Mouse (Mus musculus) MN1 (cell line): ENCODE data around the gene Asic5.
A peak's percentile ranks its signal among the peaks of the same experiment; 100 is the strongest.

Experiments used
- DNase-seq: peaks from one replicate; pipeline ENCODE4 v3.0.0-alpha.2; 2016; ENCODE audit warnings: low spot score

The Asic5 gene

DNA sequence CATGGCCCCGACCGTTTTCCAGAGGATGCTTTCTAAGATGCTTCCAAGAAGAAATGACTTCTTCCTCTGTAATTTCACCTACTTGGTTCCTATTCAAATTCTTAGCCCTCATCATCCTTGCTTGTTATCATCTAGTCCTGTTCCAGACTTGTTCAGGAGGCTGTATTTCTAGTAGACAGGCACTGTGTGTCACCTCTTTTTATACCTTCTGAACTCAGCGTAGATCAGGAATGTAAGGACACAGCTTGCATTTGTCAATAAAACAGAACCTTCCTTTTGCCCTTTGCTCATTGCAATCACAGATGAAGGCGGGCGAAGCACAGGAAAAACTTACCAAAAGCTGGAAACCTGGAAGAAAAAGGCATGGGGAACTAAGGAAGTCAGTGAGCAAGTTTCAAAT is at the start of gene Asic5:
TSS of gene Asic5 (plus strand) at position 301 of the 400 bp plus-strand sequence.
- DNase-seq, result no peak

DNA sequence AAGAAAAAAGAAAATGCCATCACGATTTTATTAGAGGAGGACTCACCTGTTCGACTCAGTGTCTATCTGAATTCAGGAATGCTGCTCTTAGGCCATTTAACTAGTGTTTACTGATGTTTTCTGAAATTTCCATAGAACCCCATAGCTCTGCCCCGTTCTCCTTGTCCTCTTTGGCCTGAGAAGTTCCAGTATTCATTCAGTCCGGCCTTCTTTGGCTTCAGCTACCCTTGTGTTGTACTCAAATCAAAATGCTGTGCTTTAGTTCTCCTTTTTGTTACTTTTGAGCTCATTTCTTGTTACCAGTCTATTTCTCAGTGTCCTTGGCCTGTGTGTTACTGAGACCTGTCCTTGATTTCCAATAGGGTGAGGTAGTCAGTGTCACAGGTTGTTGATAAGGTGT is 48.7 kb upstream of the Asic5 start:
- no peak for DNase-seq

DNA sequence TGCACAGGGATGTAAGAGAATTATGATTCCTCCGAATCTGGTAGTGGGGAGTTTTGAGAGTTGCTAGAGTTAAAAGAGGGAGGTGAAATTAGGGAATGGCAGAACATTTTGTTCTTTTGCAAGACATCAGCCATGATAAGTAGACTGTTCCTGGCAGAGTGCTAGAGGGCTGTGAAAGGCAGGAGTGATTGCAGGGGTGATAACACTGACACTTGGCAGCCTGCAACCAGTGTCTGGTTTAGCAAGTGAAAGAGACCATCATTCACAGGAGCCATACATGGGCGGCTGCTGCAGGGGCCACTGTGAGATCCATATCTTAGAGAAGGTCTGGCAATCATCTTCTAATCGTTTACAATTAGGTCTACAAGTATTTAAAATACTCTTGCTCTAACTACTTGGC is 43.2 kb upstream of the Asic5 start:
- peak; percentile 71 for DNase-seq

DNA sequence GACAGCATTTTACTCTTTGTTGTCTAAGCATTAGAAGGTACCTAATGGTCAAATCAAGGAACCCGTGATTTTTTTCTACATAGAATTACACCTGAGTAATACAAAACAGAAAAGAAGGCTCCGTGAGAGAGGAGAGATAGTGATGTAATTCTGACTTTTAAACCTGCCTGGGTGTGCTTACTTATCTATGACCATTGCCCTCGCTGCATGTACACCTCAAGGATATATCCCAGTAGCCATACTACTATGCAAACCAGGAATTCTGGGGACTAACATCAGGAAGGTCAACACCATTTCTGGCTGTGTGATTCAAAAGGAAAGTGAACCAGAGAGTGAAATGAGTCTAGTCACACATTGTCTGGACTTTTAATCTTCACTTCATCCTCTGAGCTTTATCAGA is 39.7 kb upstream of the Asic5 start:
- no peak for DNase-seq

DNA sequence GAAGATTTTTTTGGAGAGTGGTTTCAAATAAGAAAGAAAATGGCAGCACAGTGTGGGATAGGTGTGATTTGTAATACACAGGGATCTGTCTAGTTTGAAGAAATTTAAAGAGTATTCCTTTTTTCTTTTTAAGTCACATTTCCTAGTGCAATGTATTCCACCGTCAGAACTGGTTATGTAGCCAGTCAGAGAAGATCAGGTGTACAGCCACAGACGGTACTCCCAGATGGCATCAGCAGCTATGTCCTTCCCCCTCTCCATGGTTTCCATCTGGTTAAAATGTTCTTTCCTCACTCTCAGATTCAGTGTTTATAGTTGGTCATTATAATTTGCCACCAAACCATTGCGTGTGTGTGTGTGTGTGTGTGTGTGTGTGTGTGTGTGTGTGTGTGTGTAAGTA is 39.0 kb upstream of the Asic5 start:
- DNase-seq, result no peak

DNA sequence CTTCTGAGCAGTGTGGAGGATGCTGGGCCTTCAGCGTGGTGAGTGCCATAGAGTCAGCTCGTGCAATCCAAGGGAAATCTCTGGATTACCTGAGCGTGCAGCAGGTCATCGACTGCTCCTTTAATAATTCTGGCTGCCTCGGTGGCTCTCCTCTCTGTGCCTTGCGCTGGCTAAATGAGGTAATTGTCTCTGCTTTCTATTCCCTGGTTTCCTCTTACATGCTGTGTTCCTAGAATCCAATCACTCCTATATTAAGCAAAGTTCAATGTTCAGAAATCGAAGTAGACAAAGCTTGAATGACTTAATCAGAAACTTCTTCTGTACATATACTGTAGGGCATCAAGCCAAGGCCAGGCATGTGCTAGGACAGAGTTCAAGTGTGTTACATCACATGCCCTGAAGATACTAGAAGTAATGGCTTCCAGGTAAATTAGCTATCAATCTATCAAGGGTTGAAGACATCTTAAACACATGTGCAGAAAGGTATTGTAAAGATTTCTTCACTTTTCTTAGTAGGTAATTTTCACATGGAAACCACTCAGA is 37.2 kb upstream of the Asic5 start:
- no peak for DNase-seq

DNA sequence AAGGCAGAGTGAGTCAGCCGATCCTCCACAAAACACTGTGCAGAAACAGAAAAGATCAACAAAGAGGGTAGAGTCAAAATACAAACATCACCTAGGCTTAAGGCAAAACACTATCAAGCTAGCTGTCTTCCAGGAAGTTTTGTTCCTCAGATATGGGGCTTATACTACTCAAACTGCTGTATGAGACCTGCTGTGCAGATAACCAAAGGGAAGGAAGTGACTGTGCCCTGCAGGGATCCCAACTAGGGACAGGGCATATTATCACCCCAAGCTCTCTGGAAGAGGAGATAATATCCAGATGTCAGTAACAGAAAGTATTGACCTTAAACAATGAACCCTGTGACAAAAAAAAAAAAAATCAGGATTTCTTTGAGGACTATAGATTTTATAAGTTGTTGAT is 33.0 kb upstream of the Asic5 start:
- no peak for DNase-seq

DNA sequence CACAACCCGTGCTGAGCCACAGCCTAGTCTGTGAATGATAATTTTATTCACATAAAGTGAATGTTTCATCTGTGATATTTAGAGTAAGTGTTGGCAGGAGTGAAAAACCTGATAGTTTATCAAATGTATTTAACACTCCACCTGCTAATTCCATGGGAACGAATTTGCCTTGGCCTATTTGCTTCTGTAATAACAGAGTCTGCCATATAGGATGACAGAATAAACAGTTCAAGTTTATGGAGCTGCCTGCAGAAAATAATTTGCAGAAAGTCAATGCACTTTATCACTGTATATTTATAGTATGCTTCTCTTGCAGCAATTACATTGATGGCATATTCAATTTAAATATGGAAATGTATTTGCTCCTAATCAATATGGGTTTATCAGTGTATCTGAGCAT is 30.3 kb upstream of the Asic5 start:
- no peak for DNase-seq

DNA sequence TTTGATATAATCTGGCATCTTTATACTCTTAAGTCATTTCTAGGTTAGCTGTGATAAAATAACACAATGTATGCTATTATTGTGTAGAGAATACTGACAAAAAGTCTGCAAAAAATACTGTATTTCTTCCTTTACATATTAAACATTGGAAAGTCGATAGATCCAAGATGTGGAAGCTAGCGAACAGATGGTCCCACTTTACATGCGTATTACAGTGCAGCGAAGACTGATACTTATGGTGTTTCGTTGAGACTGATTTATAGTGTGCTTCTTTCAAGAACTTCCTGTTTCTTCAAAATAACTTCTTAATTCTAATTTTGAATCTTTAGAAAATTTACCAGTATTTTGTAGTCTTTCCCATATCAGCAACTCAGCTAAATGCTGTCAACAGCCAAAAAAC is 24.6 kb upstream of the Asic5 start:
- no peak for DNase-seq

DNA sequence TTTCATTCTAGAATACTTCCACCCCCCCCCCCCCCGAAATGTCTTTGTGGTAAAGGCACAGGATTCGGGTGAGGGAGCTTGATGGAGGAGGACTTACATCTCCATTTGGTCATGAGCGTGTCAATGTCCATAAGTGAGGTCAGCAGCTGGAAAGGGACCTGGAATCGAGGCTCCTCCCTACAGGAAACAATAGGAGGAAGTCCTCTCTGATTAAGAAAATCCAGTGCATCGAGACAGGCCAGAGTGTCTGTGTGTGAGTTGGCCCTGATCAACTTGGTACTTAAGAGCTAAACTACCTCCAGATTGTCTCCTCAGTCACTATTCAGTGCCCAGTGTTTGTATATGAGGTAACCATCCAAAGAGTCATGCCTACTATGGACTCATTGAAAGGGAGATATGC is 20.8 kb upstream of the Asic5 start:
- no peak for DNase-seq

DNA sequence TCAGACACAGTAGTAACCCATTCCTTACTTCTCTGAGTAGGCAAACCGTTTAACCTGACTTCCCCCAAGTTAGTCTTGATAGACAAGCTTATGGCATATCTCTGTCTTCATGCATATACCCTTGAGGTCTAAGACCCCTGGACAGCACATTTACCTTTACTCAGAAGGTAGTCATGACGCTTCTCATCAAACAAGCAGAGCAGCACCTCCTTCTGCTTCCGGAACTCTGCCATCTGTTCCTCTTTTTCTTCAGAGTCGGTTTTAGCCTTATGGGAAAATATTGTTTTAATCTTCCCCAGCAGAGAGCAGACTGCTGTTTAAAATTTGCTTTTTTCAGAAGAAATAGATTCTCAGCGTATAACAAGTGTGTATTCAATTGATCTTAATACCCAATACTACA is 18.3 kb upstream of the Asic5 start:
- DNase-seq, result no peak

DNA sequence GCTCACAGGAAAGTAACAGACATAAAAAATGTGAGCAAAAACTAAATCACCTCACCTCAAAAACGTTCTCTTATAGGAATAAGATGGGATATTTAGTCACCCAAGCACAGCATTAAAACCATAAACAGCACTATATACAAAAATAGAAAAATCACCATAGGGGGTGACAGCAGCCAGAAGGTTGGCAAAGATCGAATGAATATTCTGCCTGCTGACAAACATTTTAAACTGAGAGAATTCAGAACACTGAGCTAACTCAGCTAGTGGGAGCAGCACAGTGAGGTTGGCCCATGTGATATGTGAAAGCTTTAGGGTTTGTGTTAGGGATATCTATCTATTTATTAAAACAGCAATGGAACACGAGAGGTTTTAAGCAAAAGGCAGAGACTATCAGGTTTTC is 17.5 kb upstream of the Asic5 start:
- DNase-seq, result no peak

DNA sequence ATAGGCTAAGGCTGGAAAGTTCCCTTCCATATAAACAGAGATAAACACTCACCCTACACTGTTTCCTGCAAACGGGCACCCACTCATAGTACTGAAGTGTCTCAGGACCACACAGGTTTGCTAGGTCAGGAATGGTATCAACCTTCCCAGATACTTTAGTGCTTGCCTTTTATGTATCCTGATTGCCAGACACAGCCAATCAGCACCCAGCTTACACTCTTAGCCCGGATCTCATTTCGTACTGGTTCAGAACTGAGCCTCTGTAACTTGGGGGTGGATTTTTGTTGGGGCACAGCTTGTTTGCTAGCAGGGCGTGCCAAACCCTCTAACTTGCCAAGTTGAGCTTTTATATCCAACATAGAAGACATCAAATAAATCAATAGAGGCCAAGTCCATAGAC is 6.5 kb upstream of the Asic5 start:
- no peak for DNase-seq

DNA sequence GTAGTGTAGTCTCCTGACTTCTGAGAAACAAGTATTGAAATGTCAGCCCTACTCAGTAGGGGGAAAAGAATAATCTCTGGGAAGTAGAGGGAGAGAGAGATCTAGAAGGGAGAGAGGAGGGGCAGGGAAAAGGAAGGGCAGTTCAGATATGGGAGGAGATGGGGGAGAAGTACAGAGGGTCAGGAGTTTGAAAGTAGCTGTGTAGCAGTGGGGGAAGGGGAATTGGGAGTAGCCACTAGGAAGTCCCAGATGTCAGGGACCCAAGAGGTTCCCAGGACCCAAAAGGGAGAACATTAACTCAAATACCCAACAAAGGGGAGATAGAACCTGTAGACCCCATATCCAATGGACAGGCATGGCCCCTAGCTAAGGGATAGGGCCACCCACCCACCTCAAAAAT is 6.0 kb upstream of the Asic5 start, which contains the start of gene Tdo2:
TSS of gene Tdo2 (minus strand) at position 101 of the 400 bp plus-strand sequence.
- no peak for DNase-seq

DNA sequence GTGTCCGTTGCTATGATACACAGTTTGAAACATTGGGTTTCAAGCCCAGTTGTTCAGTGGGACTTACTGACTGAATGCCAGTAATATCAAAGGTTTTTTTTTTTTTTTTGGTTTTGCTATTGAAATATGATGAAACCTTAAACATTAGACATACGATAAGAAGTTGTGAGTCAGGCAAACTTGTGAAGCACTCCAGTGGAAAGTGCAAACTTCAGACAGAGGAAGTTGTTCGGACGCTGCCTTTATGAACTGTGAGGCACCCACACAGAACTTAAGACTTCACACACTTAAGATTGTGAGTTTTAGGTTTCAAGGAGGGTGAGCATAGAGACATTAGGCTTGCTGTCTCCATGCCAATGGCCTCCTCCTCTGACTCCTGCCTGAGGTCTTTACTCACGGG is 514 bp upstream of the Asic5 start:
- no peak for DNase-seq

DNA sequence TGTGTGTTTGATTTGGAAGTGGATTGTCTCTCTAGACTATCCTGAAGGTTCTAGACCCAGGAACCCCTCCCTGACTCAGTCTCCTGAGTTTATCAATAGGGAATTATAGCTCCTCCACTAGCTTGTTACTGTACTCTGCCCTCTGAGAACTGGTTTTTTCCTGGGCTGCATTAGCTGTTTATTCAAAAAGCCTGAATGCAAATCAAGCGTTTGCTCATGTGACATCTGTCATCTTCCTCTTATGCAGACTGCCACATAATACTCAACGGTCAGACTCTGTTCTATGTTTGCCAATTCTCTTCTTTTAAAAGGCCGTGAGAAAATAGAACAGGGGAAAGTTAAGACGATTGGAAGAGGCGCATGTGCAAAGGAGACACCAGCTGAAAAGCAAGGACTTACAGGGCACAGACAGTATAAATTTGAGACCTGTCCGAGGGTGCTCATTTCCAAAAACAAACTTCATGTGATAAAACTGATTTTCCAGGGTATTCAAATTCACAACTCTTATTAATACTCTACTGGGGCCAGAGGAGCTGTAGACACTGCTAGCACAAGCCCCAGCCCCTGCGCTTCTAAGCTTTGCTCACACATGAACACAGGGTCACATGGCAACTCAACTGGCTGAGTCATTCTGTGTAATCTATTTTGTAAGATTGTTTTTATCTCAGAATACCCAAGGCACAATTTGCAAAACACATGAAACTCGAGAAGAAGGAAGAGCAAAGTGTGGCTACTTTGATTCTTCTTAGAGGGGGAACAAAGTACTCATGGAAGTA is 1.2 kb downstream of the Asic5 start:
- DNase-seq, result peak; percentile 15

DNA sequence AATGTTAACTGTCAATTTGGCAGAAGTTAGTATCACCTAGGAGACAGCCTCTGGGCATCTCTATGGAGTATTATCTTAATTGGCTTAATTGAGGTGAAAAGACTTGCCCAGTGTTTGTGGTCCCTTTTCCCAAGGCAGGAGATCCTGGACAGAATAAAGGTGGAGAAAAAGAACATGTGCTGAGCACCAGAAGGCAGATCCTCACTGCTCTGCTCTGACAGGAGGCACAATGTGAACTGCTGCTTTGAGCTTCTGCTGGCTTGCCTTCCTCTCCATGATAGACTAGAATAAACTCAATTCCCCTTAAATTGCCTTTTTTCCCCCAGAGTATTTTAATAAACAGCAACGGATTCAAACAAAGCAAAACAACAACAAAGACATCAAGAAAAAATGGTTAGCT is 3.0 kb downstream of the Asic5 start:
- peak; percentile 40 for DNase-seq

DNA sequence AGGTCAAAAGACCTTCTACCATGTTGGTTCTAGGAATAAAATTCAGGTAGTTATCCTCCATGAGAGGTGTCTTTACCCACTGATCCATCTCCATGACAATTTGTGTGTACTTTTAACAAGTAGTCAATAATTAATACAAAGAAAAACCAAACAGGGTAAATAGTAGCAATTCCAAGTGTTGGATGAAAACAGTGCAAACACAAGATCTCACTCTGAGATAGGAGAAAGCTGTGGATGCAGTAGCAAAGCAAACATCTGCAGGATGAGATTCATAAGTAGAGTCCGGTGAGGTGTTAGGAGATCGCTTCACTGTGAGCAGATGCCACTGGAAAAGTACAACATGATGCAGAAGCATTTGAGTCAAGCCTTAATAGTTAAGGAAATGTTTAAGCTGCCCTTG is 4.0 kb downstream of the Asic5 start:
- no peak for DNase-seq

DNA sequence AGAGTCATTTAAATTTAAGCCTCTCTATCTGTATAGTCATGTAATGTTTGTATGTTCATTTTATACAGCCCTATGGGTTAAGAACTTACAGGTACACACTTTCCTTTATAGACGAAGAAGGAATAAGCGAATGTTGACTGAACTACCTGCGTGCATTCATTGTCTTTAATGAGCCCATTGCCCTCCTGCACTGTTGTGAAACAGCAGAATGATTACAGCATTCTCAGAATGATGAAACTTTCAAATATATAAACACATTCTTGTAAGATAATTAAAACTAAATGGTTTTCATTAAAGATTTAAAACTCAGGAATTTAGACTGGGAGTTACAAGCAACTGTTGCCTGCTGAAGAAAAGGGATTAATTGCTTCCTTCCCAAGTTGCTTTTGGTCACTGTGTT is 5.5 kb downstream of the Asic5 start:
- no peak for DNase-seq

DNA sequence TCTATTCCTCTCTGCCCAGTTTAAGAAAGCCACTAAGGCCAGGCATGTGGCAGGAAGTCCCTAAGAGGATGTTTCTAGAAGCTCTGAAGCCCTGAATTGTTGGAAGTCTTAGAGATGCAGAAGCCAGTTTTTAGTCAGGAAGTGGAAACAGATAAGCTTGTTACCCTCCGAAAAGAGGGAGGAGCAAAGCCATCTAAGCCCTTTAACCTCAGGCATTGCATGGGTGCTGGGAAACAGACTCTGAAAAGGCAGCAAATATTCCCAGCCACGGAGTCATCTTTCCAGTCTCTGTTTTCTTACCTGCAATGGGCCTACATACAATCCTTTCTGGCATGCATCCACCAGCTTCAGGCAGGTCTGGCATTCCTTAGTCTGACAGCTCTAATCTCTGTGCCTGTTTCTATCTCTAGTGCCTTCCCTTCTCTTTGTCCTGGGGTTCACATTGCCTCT is 7.6 kb downstream of the Asic5 start:
- no peak for DNase-seq

DNA sequence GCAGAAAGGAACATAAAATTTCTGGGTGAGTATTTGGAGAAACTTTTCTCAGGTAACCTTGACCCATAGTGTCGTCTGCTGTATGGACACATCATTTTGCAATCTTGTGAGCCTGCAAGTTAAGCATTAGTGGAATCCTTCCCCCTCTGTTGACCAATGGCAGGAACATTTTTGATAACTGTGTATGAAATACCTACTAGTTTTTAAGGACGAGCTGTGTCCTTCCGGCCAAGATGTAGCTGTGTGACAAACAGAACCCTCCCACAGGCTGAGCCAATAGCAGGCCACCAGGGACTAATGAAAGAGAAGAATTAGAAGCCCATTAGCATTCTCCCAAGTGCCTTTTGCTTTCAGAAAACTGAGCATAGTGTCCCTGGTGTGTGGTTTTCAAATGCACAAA is 8.4 kb downstream of the Asic5 start:
- DNase-seq, result no peak

DNA sequence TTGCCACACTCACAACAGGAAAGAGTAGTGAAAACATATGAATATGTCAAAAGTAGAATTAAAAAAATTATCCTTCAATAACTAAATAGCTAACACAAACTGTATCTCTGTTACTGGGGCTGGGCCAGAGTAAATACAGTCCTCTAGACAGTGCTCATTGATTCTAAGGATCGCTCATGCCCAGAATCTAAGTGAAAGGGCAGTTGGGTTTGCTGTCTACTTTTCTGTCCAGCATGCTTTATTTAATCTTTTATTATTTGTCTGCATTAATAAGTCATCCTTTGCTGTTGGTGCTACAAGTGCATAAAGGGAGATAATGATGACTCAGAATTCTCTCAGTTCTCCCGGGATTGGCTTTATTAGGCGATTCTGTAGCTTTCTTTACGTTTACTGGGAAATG is 13.3 kb downstream of the Asic5 start:
- DNase-seq, result peak; percentile 16

DNA sequence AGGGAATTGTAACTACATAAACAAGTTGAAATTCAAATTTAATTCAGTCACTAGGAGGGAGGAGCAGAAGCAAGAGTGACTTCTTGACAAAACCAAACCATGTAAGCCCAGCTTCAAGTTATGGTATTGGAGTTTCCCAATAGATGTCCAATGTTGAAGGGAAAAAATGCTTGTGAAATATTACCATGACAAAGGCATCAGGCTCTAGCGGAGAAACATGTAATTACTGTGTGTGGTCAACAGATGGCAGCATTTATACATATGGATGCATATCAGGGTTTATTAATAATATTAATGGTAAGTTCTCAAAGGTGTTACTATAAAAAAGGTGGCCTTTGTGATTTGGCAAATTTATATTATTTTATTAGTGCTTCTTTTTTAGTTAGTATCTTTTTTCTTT is 13.9 kb downstream of the Asic5 start:
- peak; percentile 63 for DNase-seq

DNA sequence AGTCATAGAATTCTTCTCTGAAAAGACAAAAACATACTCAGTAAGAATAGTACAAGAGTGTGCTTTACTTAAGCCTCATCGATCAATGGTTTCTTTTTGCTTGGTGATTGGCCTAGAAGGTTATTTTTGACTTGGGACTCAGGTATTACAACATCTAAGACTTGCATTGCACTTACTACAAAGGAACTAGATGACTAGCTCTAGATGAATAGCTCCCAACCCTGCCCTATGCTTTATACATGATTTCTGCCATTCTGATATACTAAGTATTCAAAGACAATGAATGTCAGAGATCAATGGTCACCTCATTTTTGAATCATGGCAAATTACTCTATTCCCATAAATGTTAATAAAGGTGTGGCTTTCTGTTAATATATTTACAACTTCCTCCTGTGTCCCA is 24.9 kb downstream of the Asic5 start:
- no peak for DNase-seq
